Mouse (Mus musculus) kidney, postnatal 0 days (tissue): ENCODE measurements around the gene Ptpra. TPM values are rescaled to one million over a fixed set of nuclear protein-coding genes. Genes with fewer than 3 reads are reported as not detected.

Source experiments
- ATAC-seq: fragments of 200-750 bp; cut with Nextera tagmentation; replicated peaks from 2 replicates; pipeline ENCODE4 v1.8.0; 2017; ENCODE audit warnings: low read depth, moderate number of reproducible peaks, moderate TSS enrichment, moderate library complexity; ENCODE audit not compliant: low FRiP score
- DNase-seq: peaks from one replicate; pipeline ENCODE4 v3.0.0-alpha.2; 2016; ENCODE audit warnings: low spot score
- H3K27ac ChIP-seq: fragments of 300-500 bp; sonication (generic); 2 replicates; pipeline ENCODE4 v1.5.1; 2014; ENCODE audit warnings: mild to moderate bottlenecking
- H3K27me3 ChIP-seq: fragments of 300-500 bp; sonication (generic); 2 replicates; pipeline ENCODE4 v1.6.1; 2014; ENCODE audit warnings: low read length, mixed read lengths; ENCODE audit not compliant: insufficient read depth
- H3K36me3 ChIP-seq: fragments of 300-500 bp; sonication (generic); 2 replicates; pipeline ENCODE4 v1.6.1; 2014; ENCODE audit warnings: low read length, mixed read lengths; ENCODE audit not compliant: insufficient read depth
- H3K4me1 ChIP-seq: fragments of 300-500 bp; sonication (generic); replicated peaks from 2 replicates; pipeline ENCODE4 v1.6.1; 2014; ENCODE audit warnings: antibody characterized with exemption, low read length, mixed read lengths; ENCODE audit not compliant: insufficient read depth
- H3K4me2 ChIP-seq: fragments of 300-500 bp; sonication (generic); 2 replicates; pipeline ENCODE4 v1.6.1; 2014; ENCODE audit warnings: mild to moderate bottlenecking, low read length, moderate library complexity, mixed read lengths
- H3K4me3 ChIP-seq: fragments of 300-500 bp; sonication (generic); replicated peaks from 2 replicates; pipeline ENCODE4 v1.5.1; 2014; ENCODE audit warnings: low read depth, low read length
- H3K9ac ChIP-seq: fragments of 300-500 bp; sonication (generic); 2 replicates; pipeline ENCODE4 v1.6.1; 2014; ENCODE audit warnings: low read depth, low read length
- H3K9me3 ChIP-seq: fragments of 300-500 bp; sonication (generic); replicated peaks from 2 replicates; pipeline ENCODE4 v1.6.1; 2016; ENCODE audit warnings: low read length, inconsistent platforms, mixed read lengths
- CTCF ChIP-seq: IDR thresholded peaks from 2 replicates; pipeline ENCODE4 v1.5.1; 2016; ENCODE audit warnings: antibody characterized with exemption, low read depth, mild to moderate bottlenecking, moderate library complexity
- WGBS: fragments of 180-500 bp; shearing (Covaris S2); extraction: QIAGEN DNeasy Blood & Tissue Kit; methylation state at CpG from one replicate; pipeline ENCODE4 v1.1.7; 2014; 5-methylcytosine and 5-hydroxymethylcytosine counted together
- polyA plus RNA-seq: library from polyadenylated mRNA; unstranded; fragments of >200 nt; fragmentation: Nextera tagmentation; extraction: Ambion mirVana; gene quantifications from 2 replicates; pipeline ENCODE4 v1.2.1, GENCODE M21; 2015

The Ptpra gene
- polyA plus RNA-seq = 72.9 and 80.3 TPM in 2 replicates

GRCm38 (mm10) chr2:130449794-130450433, at the start of gene Ptpra:
Gene Ptpra, plus strand, starts transcription at chr2:130450278.
- peaks cover 8% of the 10 kb centered on the region; the same call in 1 of the 2 replicates for H3K4me1 ChIP-seq
- no peak for TF ChIP-seq CTCF
- WGBS = 0% methylated on average over 47 of the region's 50 CpGs
- DNase-seq (peak; percentile 93), ATAC-seq (peak; percentile 95)
- H3K9me3 ChIP-seq = no peaks in the 10 kb centered on the region
- peak within 1 kb of the TSS; percentile 87 for H3K27ac ChIP-seq
- H3K4me2 ChIP-seq = peak within 1 kb of the TSS; percentile 93
- peak within 1 kb of the TSS; percentile 87 for H3K9ac ChIP-seq
- H3K36me3 ChIP-seq = no peaks in the 10 kb centered on the region
- H3K27me3 ChIP-seq = no peaks in the 10 kb centered on the region
- H3K4me3 ChIP-seq = peak within 1 kb of the TSS; percentile 88

GRCm38 (mm10) chr2:130401891-130402290, 48.2 kb upstream of the Ptpra start:
- Histone ChIP-seq H3K27ac (no peak overlapping the region), H3K9me3 (no peaks in the 10 kb centered on the region), H3K4me2 (no peak overlapping the region), H3K9ac (no peak overlapping the region), H3K4me1 (peaks cover 10% of the 10 kb centered on the region), H3K27me3 (no peaks in the 10 kb centered on the region; the same call in 1 of the 2 replicates), H3K4me3 (no peak overlapping the region), H3K36me3 (no peaks in the 10 kb centered on the region)
- no peak for DNase-seq
- no peak for ATAC-seq
- no peak for TF ChIP-seq CTCF
- WGBS = 78% methylated on average over 4 of the region's 4 CpGs

- Histone ChIP-seq H3K4me1 (no peaks in the 10 kb centered on the region), H3K27me3 (no peaks in the 10 kb centered on the region), H3K27ac (no peak within 1 kb of the TSS), H3K9me3 (no peaks in the 10 kb centered on the region), H3K36me3 (no peaks in the 10 kb centered on the region), H3K4me2 (no peak within 1 kb of the TSS), H3K4me3 (no peak within 1 kb of the TSS), H3K9ac (no peak within 1 kb of the TSS)
- no peak for DNase-seq
- no peak for TF ChIP-seq CTCF
- 100% methylated on average over 1 of the region's 1 CpGs for WGBS
- no peak for ATAC-seq
Measured at GRCm38 (mm10) chr2:130404939-130405338, 45.1 kb upstream of the Ptpra start, which contains the start of the genes Gm28372 and 1700020A23Rik. Gene Gm28372, plus strand, starts transcription at chr2:130405239. Gene 1700020A23Rik, plus strand, starts transcription at chr2:130405259.

DNA sequence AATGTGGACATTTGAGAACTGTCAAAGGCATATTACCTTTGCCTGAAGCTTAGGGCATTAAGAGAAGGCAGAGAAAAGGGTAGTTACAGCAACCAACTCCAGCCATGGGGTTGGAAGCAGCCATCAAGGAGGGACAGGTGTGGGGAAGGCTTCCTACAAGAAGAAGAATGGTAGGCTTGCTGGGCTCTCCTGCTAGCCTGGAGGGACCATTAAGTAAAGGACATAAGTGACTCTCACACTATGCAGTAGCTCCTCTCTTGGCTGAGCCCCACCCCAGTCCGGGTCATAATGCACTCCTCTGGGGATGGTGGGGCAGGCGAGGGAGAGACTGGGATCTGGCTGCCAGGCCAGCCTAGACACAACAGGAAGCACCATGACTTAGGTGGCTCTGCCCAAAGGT, 43.9 kb upstream of the Ptpra start, which contains the start of gene Tmem239:
TSS of gene Tmem239 (plus strand) at position 301 of the 400 bp plus-strand sequence.
- TF ChIP-seq CTCF = no peak
- no peaks in the 10 kb centered on the region for H3K36me3 ChIP-seq
- no peak within 1 kb of the TSS for H3K9ac ChIP-seq
- no peak within 1 kb of the TSS for H3K4me3 ChIP-seq
- no peak for DNase-seq
- no peaks in the 10 kb centered on the region for H3K27me3 ChIP-seq
- H3K27ac ChIP-seq = no peak within 1 kb of the TSS
- H3K4me1 ChIP-seq = no peaks in the 10 kb centered on the region
- no peaks in the 10 kb centered on the region for H3K9me3 ChIP-seq
- H3K4me2 ChIP-seq = no peak within 1 kb of the TSS
- no peak for ATAC-seq
- WGBS = 69% methylated on average over 2 of the region's 2 CpGs

- DNase-seq (peak; percentile 78), ATAC-seq (0 out of 2 replicates have a peak, but pooled peaks have one; percentile 41)
- WGBS = 8% methylated on average over 6 of the region's 6 CpGs
- no peaks in the 10 kb centered on the region for H3K36me3 ChIP-seq
- H3K4me2 ChIP-seq = no peak overlapping the region
- no peaks in the 10 kb centered on the region for H3K27me3 ChIP-seq
- H3K27ac ChIP-seq = no peak overlapping the region
- no peak overlapping the region for H3K4me3 ChIP-seq
- no peaks in the 10 kb centered on the region for H3K9me3 ChIP-seq
- H3K4me1 ChIP-seq = no peaks in the 10 kb centered on the region
- H3K9ac ChIP-seq = no peak overlapping the region
- TF ChIP-seq CTCF = peak; percentile 49
Measured at GRCm38 (mm10) chr2:130408194-130408593, 41.9 kb upstream of the Ptpra start.

- no peaks in the 10 kb centered on the region for H3K36me3 ChIP-seq
- no peak overlapping the region for H3K4me2 ChIP-seq
- H3K27me3 ChIP-seq = no peaks in the 10 kb centered on the region
- no peaks in the 10 kb centered on the region for H3K4me1 ChIP-seq
- H3K27ac ChIP-seq = no peak overlapping the region
- H3K9ac ChIP-seq = no peak overlapping the region
- DNase-seq = peak; percentile 92
- WGBS = 35% methylated on average over 16 of the region's 16 CpGs
- no peaks in the 10 kb centered on the region for H3K9me3 ChIP-seq
- H3K4me3 ChIP-seq = no peak overlapping the region
- peak; percentile 97 for TF ChIP-seq CTCF
- ATAC-seq = peak; percentile 70; the same call in 1 of the 2 replicates
Measured at GRCm38 (mm10) chr2:130411558-130412495, 38.3 kb upstream of the Ptpra start.
